Mouse (Mus musculus) leukemia stem cell, adult 10-12 weeks (primary cell): Measurements from ENCODE around the gene Rab44. TPM values are rescaled to one million over a fixed set of nuclear protein-coding genes. Genes with fewer than 3 reads are reported as not detected.

Experiments used
- polyA plus RNA-seq: library from polyadenylated mRNA; stranded (reverse); fragments of >175 nt; gene quantifications from 2 replicates; pipeline ENCODE4 v1.2.3, GENCODE M21; 2012; ENCODE audit warnings: low replicate concordance

Rab44 gene
- polyA plus RNA-seq = 0.69 and 1.7 TPM in 2 replicates

DNA sequence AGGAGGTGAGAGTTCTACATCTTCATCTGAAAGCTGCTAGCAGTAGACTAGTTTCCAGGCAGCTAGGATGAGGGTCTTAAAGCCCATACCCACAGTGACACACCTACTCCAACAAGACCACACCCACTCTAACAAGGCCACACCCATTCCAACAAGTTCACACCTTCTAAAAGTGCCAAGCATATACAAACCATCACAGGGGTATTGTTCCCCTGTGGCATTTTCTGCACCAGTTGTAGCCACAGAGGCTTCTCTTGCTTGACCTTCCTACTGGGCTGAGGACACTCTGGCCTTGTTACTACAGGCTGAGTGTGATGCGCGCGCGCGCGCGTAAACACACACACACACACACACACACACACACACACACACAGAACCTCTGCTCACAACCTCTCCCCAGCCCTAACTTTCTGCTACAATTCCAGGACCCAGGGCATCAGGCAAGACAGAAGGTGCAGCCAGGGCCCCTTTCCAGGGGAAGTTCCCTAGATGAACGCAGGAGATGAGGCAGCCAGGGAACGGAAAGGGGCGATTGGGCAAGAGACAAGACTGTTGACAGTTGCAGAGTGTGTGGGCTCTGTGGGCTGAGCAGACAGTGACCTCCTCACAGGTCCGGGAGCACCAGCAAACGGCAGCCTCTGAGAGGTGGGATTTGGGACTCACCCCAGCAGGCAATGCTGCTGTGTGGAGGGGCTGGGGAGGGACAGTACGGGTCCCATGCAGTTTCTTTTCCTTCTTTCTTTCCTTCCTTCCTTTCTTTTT, at the start of gene Rab44:
Gene Rab44 (plus strand): TSS at position 555 of the 762 bp plus-strand sequence.

DNA sequence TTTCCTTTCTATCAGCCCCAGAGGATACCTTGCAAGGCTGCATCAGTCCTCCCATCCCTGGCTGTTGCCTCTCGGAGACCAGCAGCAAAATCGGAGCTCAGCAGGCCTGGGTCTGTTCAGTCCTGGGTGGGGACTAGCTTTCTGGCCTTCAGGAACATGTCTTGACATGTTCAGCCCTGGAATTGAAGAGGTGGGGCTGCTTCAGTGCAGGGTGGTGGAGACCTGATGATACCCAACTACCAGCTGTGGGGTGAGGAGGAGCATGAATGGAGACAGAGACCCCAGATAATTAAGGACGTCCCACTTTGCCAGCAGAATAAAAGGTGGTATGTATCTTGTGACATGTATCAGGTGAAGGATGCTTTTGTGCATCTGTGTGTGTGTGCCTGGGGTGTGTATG, 23.2 kb upstream of the Rab44 start, which contains the start of gene Cdkn1a:
Gene Cdkn1a (plus strand): TSS at position 201 of the 400 bp plus-strand sequence.

Other genes with a start within 250 kb of the Rab44 start
- gene 4930539E08Rik, start 198.8 kb upstream of the Rab44 start, polyA plus RNA-seq = 0.10 and 0.14 TPM in 2 replicates
- gene Pxt1, start 170.3 kb upstream of the Rab44 start, polyA plus RNA-seq = 0.58 TPM in 1 of 2 replicates, not detected in the other
- gene Kctd20, start 162.2 kb upstream of the Rab44 start, polyA plus RNA-seq = 78.2 and 93.8 TPM in 2 replicates
- gene Stk38, start 106.2 kb upstream of the Rab44 start, polyA plus RNA-seq = 121 and 156 TPM in 2 replicates
- gene Srsf3, start 81.5 kb upstream of the Rab44 start, polyA plus RNA-seq = 16.8 and 279 TPM in 2 replicates
- 35.1 and 66.5 TPM in 2 replicates for gene Cdkn1a, start 23.2 kb upstream of the Rab44 start, polyA plus RNA-seq
- gene Cpne5, start 124.0 kb downstream of the Rab44 start, polyA plus RNA-seq = 9.3 and 47.2 TPM in 2 replicates
- 5.6 and 43.1 TPM in 2 replicates for gene Ppil1, start 150.0 kb downstream of the Rab44 start, polyA plus RNA-seq
- 4.5 and 24.0 TPM in 2 replicates for gene BC004004, start 154.6 kb downstream of the Rab44 start, polyA plus RNA-seq
- gene Pi16, start 203.5 kb downstream of the Rab44 start, polyA plus RNA-seq = 3.5 and 6.1 TPM in 2 replicates
- gene Mtch1, start 233.8 kb downstream of the Rab44 start, polyA plus RNA-seq = 102 and 122 TPM in 2 replicates
- gene Fgd2, start 246.8 kb downstream of the Rab44 start, polyA plus RNA-seq = 25.8 and 27.3 TPM in 2 replicates